Mouse (Mus musculus): Measurements from ENCODE around the gene Sacs. TPM values are rescaled to one million over a fixed set of nuclear protein-coding genes. Genes with fewer than 3 reads are reported as not detected.
"Not testable (repeated sequence)": the region's sequence is repeated elsewhere in the genome, so short reads cannot be mapped to it uniquely, and the experiment has no call there.

Gene Sacs
- 1 to 10 TPM; 8.4 to 9.5 (median 8.6) TPM for total RNA-seq (2022)

DNA sequence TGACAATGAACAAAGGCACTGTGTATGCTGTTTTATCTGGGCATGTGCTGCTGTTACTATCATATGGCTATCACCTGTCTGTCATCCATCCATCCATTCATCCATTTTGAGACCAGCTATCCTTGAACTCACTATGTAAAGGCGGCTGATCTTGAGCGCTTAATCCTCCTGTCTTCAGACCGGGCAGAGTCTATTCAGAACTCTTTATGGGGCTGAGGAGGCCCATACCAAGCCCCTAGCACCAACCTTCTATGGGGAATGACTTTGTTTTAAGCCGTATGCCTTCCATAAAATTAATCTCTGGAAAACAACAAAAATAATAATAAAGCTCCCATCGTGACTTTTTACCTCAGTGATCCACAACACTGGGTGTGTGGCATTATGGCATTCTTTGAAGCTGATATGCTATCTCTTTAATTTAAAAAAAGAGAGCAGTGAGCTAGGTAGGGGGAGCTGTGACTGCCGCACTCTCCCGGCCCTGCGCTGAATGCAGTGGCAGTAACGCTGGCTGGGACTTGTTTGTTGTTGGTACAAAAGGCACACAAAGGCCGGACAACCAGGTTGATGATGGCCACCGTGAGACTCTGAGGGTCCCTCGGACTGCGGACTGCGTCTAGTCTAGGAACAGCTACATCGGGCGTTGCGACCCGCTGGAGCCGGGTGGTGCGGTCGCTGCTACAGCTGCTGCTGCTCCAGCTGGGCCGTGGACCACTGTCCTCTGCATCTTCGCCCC lies at the start of gene Sacs:
TSS of gene Sacs (plus strand) at position 464 of the 733 bp plus-strand sequence.
- no peak for DNase-seq

DNA sequence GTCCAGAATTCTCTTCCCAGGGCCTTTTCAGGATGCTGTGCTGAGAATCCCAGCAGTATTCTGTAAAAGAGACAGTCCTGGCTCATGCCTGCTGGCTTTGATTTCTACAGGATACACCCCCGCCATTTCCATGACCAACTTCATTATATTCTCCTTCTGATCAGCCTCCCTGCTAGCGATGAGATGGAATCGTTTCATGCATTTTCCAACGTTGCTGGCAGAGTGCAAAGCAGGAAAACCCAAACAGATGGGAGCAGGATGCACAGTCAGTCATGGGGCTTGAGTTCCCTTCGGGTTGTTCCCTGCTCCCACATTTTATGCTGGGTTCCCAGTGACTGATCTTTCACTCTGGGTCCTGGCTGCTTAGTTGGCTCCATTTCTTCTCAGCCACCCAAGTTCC lies 47.3 kb upstream of the Sacs start:
- no peak for DNase-seq

DNA sequence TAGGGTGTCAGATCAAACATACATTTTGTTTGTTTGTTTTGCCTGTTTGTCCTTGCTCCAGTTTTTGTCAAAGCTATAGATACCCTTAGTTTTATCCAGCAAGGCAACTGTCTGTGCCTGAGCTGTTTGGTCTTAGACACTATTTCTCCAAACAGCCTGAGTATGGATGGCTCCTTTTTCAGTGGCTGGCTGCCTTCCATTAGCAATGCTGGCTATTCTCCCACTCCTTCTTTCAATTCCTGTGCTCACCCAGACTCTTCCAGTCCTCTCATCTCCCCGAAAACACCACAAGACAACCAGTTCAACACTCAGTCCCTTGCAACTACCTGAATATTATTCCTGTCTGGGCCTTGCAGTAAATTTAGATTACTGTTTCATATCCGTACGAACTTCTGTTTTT lies 46.2 kb upstream of the Sacs start:
- DNase-seq, result no peak

DNA sequence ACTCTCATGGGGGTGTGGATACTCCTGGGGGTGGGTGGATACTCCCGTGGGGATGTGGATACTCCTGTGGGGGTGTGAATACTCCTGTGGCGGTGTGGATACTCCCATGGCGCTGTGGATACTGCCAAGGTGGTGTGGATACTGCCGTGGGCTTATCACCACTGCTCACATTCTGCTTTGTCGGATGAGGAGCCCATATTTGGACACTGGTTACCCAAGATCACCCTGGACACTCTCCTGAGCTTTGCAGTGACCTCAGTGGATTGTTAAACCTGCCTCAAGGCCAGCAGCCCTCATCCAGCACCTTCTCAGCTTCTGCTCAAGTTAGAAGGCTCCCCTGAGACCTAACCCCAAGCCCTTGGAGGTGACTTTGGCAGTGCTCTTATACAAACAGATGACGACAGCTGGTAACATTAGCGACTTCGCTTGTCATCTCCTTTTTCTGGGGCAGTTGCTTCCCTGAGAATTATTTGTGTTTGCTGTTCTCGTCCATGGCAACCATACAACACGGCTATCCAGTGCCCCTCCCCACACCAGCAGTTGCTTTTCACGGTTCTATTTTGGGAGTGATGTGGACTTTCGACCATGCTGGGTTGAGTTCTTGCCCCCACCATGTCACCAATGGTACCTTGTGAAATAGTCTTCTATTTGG lies 40.2 kb upstream of the Sacs start:
- no peak for DNase-seq

DNA sequence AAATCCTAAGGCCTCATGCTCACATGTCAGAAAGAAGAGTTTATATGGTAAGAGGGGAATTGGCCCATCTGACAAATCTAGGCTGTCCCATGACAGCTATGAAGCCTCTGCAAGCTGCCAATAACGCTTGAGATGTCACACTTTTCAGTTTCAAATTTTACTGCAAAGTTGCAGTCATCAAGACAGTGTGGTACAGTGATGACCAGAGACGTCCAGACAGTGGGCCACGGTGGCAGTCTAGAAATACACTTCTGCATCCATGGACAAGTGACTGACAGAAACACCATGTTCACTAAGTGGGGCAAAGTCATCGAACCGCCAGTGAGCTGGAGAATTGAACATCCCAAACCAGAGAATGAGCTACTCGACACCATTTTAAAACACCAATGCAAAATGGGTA lies 37.5 kb upstream of the Sacs start:
- no peak for DNase-seq

DNA sequence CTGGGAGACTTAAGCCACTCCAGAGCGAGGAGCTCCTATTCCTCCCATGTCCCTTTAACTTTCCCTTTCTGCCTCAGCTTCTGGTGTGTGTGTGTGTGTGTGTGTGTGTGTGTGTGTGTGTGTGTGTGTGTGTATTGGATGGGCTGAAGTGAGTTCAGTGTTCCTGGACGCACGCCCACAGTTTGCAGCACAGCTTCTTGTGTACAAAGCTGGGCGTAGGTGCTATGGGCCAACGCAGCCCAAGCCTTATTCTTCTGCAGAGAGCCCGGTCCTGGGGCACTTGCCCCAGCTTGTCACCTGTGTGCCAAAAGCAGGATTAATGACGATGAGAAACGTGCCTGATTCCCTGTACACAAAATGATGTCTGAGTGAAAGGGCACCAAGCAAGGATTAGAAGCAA lies 31.9 kb upstream of the Sacs start:
- no peak for DNase-seq

DNA sequence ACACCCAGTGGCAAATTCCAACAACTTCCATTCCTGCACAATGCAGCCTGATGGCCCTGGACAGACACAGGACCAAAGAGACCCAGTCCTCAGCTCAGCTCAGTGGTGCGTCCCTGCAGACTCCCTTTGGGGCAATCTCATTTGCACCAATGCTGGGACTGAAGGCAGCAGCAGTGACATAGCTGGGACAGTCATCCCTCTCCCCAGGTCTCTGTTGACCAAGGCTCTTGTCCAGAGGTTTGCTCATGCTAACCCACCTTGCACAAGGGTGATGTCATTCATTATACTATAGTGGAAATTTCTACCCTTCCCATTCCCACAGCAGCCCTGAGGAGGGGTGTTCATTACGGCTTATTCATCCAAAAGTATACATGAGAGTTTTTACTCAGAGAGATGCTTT lies 29.6 kb upstream of the Sacs start:
- DNase-seq, result no peak

DNA sequence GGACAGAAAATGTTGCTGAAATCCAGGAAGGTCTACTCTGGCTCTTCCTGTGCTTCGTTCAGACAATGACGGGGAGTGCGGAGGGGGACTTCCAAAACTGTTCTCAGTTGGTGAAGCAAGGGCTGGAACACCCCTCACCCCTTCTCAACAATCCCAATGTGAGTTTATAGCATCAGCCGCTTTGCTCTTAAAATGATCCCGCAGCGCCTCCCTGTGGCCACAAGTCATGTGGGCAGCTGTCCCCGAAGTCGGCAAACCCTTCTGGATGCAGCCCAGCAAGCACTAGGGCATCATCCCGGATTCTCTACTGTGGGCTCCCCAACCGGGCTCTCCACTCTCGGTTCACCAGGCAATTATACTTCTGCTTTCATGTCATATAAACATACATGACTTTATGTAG lies 25.9 kb upstream of the Sacs start:
- DNase-seq, result peak; percentile 39

DNA sequence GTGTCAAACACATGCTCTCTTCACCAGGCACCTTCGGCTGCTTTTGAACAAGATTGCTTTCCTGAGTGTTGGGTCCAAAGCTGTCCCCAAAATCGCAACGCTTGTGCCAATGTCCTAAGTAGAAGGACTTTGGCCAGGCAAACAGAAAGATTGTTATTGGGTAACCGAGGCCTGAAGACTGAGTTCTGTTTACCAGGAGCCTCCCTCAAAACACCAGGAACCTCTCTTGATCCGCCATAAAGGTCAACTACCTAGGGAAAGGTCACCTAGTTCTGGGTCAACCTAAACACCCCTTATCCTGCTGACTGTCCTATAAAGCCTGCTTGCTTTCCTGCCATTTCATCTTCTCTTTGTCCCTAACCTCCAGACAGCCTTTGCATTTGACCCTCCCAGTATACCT lies 13.5 kb upstream of the Sacs start:
- DNase-seq, result no peak

DNA sequence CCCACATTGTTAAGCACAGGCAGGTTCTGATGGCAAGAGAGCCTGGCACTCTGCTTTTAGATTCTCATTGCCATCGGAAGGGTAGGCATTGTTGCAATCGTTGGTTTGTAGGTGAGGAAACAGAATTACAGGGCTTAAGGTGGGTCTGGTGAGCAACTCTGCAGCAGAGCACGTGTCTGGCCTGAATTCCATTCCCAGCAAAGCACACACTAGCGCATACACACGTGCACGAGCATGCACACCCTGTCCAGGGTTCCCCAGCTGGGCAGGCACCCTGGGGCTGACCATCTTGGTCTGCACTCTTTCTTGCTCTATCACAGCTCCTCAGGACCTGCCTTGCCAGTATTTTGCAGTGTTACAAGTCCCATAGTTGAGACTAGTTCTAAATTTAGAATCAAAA lies 13.1 kb upstream of the Sacs start:
- DNase-seq, result no peak

DNA sequence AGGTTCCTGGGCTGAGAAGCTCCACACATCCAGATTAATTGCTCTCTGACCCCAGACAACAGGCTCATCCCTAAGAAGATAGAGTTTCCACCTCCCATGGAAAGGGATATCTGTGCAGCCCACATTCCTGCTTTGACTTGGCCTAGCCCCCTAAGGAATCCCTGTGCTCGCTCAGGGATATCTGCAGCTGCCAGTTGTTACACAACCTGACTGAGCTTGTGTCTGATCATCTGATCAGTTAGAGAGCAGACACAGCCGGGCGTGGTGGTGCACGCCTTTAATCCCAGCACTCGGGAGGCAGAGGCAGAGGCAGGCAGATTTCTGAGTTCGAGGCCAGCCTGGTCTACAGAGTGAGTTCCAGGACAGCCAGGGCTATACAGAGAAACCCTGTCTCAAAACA lies 10.9 kb upstream of the Sacs start:
- not testable (repeated sequence) for DNase-seq

DNA sequence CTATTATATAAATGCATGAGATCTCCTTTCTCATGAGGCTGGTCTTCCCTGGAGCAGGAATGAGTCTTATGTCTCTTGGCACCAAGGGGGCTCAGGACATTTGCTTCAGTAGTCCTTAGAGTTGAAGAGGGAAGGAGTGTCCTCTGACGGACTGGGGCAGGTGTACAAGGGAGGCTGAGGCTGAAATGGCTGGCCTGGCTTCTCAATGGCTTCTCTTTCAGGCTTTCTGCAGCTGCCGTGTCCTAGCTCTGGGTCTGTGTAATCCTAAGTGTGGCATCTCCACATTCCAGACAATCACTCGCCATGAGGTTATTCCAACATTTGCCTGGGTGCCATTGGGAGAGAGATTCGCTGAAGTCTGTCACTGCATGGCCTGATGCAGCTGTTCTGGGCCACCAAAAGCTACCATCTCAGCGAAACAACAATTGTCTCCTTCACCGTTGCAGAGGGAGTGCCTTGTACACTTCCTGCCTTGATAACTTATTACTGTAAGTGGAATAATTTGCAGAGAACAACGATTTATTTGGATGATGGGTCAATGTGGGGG lies 9.2 kb upstream of the Sacs start:
- no peak for DNase-seq

DNA sequence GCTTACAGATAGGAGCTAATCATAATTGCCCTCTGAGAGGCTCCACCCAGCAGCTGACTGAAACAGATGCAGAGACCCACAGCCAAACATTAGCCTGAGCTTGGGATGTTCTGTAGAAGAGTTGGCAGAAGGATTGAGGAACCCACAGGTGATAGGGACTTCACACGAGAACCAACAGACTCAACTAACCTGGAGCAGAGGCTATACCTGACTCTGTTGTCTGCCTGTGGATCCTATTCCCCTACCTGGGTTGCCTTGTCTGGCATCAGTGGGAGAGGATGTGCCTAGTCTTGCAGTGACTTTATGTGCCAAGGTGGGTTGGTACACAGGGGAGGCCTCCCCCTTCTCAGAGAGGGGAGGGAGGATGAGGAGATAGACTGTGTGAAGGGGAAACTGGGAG lies 5.7 kb upstream of the Sacs start:
- no peak for DNase-seq

DNA sequence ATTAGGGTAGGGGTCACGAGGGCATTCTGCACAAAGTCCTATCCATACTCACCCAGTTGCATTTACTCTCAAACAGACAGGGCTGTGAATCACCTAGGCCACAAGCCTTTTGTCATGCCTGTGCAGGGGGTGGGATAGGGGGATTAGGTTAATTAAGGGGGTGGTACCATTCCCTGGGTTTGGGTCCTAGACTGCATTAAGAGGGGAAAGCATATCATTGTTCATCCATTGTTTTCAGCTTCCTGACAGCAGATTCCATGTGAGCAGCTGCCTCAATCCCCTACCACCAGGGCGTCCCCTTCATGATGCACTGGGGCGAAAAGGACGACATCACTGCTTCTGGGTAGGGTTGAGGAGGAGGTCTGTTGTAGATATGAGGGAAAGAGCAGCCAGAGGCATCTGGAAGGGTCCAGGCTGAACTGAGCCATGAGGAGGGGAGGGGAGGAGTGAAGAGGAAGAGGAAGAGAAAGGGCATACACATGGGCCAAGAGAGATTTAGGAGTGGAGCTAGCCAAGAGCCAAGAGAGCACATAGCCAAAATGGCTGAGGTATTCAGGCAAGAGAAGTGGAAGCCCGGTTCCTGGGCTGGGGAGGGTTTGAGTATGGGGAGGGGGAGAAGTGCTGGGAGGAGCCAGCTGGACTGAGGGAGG lies 3.8 kb upstream of the Sacs start:
- no peak for DNase-seq

DNA sequence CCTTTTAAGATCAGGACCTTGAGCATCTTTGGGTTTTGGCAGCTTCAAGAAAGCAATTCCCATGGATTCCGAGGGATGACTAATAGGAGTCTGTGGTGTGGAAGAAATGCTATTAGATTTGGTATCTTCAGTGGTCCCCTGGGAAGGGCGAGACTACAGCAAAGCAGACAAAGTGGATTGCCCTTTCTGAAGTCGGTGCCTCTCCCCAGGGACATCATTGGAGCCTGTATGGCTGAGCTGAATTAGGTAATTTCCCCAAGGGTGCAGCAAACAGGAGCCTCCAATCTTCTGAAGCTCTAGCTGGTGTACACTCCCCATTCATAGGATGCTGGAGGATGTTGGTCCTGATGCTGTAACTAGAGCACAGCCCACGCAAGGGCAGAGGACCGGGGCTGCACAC lies 847 bp upstream of the Sacs start:
- no peak for DNase-seq

DNA sequence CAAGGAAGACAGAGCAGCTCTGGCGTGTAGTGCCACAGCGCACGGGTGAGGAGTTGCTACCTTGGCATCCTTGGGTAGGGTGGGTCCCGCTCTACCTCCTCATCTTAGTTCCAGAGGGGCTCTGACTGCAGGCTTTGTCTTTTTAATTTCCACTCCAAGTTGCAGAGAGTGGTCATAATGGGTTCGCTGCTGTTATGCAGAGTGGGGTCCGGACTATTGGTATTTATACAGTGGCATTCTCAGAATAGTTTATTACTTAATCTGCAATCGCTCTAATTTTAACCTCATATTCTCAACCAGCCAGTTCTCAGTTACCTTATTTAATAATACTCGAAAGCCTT lies 440 bp downstream of the Sacs start:
- DNase-seq, result no peak

DNA sequence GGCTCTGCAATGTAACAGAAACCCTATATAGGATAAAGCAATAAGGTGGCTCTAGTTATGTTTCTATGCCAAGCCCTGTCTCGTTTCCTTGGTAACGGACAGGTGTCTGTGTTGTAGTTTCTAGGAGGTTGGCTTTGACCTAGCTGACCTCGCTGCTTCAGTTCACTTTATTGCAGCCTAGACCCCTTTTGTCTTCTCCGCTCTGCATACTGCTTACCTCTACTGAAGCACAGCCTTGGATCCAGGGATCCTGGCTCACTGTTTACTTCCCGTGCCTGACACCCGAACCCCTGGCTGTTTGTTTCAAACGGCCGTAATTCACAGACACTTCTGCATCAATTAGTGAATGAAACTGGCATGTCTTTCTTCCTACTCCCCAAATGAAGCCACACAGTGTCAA lies 5.1 kb downstream of the Sacs start:
- DNase-seq, result no peak

DNA sequence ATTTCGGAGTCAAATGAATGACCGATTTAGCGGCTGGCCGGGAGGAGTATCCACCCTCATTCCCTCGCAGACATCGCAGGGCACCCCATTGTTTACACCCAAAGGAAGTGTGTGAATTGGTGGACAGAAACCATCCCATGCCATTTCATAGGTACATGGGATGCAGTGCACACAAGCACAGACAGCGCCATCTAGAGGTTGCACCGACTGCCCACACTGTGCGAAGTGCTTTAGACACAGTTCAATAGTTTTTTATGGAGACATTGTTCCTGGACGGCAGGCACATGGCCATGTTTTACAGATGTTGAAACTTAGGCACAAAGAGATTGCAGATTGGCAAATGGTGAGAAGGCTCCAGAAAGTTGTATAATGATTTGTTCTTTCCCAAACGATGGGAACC lies 5.6 kb downstream of the Sacs start:
- no peak for DNase-seq

DNA sequence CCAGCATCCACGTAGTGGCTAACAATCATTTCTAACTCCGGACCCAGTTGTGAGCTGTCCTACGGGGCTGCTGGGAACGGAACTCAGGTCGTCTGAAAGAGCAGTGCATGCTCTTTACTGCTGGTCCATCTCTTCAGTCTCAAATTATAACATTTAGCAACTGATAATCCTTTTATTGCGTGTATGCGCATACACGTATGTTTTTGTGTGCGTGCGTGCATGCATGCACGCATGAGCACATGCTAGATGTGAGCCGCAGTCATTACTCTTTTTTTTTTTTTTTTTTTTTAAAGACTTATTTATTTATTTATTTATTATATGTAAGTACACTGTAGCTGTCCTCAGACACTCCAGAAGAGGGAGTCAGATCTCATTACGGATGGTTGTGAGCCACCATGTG lies 12.2 kb downstream of the Sacs start:
- not testable (repeated sequence) for DNase-seq

DNA sequence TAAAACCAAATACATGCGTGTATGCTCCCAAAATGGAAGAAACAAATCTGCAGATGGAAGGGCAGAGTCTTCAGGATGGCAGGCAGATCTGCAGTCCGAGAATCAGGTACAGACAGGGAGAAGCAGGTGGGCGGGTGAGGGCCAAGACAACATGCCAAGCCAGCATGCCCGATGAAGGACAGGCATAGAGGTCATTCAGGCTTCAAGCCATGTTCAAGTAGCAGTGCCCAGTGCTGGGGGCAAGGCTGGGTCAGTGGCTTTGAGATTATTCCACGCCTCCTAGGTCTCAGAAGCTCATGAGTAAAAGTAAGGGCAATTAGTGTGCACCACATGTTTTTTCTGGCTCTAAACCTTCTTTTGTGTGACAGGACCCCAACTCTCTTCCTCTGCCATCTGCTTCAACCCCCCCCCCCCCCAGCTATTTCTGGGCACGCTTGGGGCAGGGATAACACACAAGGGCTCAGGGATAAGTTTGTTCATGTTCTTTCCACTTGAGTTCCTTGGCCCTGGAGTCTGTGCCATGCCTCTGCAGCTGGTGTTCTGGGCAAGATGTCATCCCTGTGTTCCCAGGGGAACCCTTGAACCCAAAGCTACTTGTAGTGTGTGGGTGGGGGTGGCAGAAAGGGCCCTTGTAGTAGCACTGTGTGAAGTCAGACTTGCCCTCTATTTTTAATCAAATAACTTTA lies 16.8 kb downstream of the Sacs start:
- no peak for DNase-seq

DNA sequence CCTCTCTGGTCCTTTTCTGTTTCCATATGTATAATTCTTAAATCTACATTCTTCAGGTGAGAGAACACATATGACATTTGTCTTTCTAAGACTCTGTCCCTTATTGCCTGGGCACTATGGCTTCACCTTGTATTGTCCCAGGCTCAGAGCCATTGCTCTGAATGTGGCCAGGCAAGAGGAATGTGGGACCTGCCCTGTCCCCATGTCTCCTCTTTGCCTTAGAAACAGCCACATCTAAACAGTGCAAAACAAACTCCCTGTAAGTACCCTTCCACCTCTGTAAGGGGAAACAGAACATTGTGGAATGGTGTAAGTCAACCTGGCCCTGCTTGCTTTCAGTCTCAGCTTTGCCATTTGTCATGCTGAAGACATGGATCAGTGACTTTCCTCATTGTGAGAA lies 17.4 kb downstream of the Sacs start:
- DNase-seq, result no peak

DNA sequence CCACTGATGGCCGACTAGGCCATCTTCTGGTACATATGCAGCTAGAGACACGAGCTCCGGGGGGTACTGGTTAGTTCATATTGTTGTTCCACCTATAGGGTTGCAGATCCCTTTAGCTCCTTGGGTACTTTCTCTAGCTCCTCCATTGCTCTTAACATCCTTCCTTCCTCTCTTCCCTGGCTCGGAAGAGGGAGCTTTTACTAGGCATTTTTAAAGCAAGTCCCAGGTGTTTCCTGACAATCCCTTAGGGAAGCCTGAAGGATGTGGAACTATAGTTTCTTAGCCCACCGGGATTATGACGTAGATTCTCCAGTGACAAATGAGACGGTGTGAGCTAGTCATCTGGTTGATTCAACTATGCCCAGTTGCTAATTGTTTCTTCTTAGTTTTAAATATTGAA lies 19.2 kb downstream of the Sacs start:
- DNase-seq, result not testable (repeated sequence)

DNA sequence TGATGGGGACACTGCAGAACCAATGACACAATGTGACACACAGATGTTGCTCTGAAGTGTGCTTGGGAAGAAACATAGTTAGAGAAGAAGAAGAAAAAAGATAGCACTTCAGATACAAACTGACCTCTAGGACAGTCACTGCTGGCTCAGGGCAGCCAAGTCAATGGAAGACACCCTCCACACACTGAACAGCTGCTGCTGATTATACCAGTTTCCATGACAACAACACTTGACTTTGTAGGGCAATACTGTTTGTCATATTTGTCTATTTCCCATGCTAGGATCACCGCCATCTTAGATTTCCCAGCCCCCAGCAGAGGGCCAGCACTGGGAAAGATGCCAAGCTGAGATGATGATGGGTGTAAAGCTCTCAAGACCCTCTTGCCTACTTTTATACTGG lies 22.7 kb downstream of the Sacs start:
- DNase-seq, result no peak
